Mouse (Mus musculus) testis, adult 2 months (tissue): ENCODE data around the gene Nsun4.

ENCODE experiments used
- CTCF ChIP-seq: fragments of 200-500 bp; IDR thresholded peaks from 2 replicates; pipeline ENCODE4 v1.5.1; 2012; ENCODE audit warnings: low read depth, mild to moderate bottlenecking, inconsistent platforms, low read length, moderate library complexity; ENCODE audit not compliant: control insufficient read depth, insufficient read depth, insufficient replicate concordance
- POLR2A ChIP-seq: fragments of 200-500 bp; IDR thresholded peaks from 2 replicates; pipeline ENCODE4 v1.6.1; 2012; ENCODE audit warnings: low read depth, mild to moderate bottlenecking, inconsistent platforms, low read length, moderate library complexity; ENCODE audit not compliant: control insufficient read depth

DNA sequence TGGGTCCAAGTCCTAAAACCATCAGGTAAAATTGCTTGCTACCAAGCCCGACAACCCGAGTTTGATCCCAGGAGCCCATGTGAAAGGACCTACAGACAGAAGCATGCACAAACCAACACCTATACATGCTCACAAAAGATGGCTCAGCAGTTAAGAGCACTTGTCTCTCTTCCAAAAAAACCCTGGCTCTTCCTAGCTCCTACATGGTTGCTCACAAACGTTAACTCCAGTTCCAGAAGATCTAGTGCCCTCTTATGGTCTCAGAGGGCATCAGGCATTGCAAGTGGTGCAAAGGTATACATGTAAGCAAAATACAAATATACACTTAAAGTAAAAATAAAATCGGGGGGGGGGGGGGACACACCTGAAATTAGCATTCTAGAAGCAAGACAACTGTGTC is 19.5 kb upstream of the Nsun4 start:
- TF ChIP-seq CTCF (no peak), POLR2A (no peak)
